Mouse (Mus musculus) cerebellum, adult 8-10 months (tissue): Measurements from ENCODE around the gene Mrpl4.

Experiments
- DNase-seq: peaks from one replicate; pipeline ENCODE4 v3.0.0; 2022

Gene Mrpl4

GRCm38 (mm10) chr9:21002627-21003551 is at the start of gene Mrpl4:
TSS of gene Mrpl4 (plus strand) at chr9:21002738.
- peak; percentile 89 for DNase-seq

DNA sequence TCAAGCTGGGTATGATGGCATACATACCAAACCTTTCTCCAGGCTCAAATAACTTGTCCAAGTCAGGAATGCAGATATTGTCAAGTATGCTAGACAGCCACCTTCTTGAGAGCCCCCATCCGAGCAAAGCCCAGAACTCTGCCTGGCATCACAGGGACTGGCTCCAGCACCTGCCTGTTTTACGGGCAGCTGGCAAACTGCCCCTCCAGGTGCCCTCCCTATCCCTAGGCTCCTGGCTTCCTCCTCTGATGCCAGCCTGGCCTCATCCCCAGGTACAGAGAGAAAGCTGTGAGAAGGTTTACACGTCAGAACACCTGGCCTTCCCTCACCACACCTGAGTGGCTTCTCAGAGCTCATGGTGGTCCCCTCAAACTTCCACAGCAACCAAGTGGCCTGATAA is 45.5 kb upstream of the Mrpl4 start:
- no peak for DNase-seq

- DNase-seq = no peak
These were observed 43.1 kb upstream of the Mrpl4 start, which contains the start of gene Dnmt1 for GRCm38 (mm10) chr9:20959430-20959938. TSS of gene Dnmt1 (minus strand) at chr9:20959888.

DNA sequence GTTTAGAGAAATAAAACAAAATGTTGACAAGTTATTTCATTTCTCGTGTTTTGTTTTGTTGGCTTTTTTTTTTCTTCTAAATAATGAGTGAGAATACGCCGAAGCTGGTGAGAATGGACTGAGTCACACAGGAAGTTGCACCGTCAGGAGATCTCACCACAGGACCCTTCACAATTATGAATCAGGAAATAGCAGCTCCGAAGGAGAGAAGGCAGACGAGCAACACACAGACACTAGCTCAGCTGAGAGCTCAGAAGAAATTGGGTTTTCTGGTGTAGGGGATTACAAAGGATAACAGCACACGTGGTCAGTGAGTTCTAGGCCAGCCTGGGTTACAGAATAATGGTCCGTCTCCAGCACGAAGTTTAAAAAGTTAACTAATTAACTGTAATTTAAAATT is 41.0 kb upstream of the Mrpl4 start:
- DNase-seq = no peak

GRCm38 (mm10) chr9:20965606-20966005 is 36.9 kb upstream of the Mrpl4 start:
- no peak for DNase-seq

GRCm38 (mm10) chr9:20966008-20966407 is 36.5 kb upstream of the Mrpl4 start:
- DNase-seq = no peak

GRCm38 (mm10) chr9:20966747-20967146 is 35.8 kb upstream of the Mrpl4 start:
- no peak for DNase-seq

- no peak for DNase-seq
These were observed 30.8 kb upstream of the Mrpl4 start for GRCm38 (mm10) chr9:20971751-20972140.

DNA sequence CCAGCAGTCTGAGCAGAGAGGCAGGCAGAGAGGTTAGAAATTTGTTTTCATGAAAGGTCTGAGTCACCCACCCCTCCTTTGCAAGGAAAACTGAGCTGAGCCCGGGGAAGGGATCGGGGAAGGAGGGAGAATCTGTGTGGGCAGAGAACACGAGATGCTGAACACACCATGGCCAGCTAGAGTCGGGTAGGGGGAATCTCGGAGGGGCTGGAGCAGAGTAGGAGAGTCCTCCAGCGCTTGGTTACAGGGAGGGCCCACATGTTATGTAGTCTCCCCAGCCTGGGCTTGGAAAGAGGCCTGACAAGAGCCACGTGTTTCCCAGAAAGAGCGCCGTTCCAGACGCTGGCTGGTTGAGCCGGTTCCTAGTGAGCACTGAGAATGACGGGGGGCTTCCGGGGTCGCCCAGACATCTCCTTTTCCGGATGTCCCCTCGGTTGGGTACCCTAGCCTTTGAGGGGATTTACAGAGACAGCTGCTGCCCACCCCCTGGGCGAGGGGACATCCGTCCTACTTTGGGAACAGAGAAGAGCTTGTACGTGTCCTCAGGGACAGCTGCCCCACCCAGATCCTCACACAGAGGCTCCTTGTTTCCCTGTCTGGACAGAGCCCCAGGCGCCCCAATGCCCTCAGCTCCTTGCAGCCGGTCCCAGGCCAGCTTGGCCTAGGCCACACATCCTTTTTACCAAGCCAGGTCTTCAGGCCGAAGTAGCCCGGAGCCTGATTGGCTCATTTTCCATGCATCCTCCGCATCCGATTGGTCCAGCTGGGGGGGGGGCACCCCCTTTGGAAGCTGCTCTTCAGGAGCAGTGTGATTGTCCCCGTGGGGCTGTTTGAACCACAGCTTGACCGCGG is 30.2 kb upstream of the Mrpl4 start:
- DNase-seq = peak; percentile 31

GRCm38 (mm10) chr9:20973001-20973681 is 29.4 kb upstream of the Mrpl4 start:
- no peak for DNase-seq

DNA sequence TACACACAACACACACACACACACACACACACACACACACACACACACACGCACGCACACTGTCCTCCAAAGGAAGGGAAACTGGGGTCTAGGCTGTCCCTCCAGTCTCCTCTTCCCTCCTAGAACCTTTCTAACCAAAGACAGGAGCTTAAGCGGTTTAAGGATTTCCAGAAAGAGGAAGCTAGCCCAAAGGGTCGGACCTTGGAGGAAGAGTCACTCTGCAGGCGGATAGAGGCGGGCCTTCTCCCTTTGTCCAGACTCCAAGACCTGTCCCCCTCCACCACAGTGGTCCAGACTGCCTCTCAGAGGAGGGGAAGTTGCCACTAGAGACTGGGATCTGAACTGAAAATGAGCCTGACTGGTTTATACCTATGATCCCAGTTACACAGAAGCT is 28.9 kb upstream of the Mrpl4 start:
- DNase-seq = no peak

GRCm38 (mm10) chr9:20975431-20976215 is 26.9 kb upstream of the Mrpl4 start:
- DNase-seq = no peak

DNA sequence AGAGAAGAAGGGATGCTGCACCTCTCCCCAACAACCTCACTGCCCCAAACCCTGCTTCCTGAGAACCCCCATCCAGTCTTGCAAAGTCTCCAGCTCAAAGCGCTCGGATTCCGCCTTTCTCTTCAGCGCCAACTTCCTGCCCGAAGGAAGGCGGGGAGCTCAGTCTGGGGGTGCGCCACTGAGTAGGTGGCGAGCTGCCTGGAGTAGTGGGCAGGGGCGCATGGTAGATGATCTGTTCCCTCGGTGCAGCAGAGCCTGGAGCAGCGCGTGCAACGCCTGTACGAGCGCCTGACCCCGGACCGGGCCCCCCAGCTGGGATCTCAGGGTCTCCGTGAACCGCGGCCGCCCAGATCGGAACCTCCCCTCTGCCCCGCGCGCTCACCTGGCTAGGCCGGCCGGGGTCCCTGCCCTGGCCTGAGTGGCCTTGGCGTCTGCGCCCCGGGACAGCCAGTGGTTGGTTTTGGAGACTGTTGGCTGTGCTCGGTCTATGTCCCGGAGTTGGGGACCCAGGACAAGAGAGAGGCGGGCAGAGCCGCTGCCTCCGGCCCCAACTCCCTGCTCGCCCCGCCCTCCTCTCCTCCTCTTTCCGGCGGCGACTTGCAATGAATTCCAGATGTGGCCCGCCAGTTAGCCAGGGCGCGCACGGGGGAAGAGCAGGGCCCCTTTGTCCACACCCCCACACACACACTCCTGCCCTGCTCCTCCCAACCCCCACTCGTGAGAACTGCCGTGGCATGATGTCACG is 26.1 kb upstream of the Mrpl4 start, which contains the start of gene S1pr2:
TSS of gene S1pr2 (minus strand) at position 566 of the 745 bp plus-strand sequence.
- no peak for DNase-seq

DNA sequence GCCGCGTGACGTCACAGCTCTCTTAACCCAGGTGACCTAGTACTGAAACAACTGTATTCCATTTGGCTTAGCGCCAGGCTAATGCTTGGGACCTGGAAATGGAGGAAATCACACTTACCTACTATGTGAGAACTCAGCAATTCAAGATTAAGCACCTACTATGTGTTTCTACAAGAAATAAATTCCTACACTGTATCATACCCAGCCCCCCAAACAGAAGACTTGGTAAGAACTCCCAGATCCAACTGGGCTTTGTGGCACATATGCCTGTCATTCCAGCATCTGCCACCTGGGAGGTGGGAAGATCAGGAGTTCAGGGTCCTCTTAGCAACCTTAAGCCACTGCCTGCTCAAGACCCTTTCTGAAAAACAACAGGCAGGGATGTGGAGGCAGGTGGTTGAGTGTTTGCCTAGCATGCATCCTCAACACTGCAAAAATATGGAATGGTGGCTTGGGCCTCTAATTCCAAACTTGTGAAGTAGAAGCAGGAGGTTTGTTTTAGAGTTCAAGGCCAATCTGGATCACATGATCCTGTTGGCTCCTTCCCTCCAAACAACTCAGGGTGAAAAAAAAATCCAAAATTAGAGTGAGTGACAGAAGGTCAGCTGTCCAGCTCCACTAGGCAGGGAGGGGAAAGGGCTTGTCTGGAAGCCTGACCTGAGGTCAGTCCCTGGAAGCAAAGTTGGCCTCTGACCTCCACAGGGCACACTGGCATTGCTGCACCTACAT is 25.4 kb upstream of the Mrpl4 start:
- no peak for DNase-seq

GRCm38 (mm10) chr9:20978409-20979095 is 24.0 kb upstream of the Mrpl4 start:
- DNase-seq = no peak

GRCm38 (mm10) chr9:20979181-20979580 is 23.4 kb upstream of the Mrpl4 start:
- no peak for DNase-seq

DNA sequence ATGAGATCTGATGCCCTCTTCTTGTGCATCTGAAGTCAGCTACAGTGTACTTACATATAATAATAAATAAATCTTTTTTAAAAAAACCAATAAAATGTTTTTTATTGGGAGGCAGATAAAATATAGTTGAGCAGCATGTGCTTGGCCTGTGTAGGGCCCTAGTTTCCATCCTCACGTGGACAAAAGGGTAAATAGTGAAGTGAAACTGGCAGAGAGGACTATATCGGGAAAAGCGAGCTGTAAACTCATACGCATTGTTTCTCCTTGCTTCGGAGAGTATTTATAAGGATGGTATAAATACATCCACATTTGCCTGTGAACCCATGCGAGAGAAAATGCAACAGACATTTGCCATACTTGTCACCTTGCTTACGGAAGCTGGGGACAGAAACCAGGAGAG is 22.8 kb upstream of the Mrpl4 start:
- no peak for DNase-seq

DNA sequence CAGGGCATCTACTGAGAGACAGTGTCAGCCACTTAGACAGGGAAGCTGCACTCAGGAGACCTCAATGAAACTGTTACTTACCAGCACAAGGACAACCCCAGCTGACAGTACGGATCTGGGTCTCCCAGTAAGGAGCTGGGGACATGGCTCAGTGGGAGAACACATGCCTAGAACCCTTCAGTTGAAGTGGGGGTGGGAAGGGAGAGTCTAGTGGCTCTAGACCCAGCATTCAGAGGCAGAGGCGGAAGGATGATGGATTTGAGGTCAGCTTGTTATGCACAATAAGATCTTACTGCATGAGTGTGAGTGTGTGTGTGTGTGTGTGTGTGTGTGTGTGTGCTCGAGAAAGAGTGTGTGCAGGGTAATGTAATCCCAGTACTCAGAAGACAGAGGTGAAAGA is 20.4 kb upstream of the Mrpl4 start:
- no peak for DNase-seq

GRCm38 (mm10) chr9:20983169-20983568 is 19.4 kb upstream of the Mrpl4 start:
- DNase-seq = no peak
